Mouse (Mus musculus) hindbrain, postnatal 0 days (tissue): ENCODE data around the gene Pcbp1. TPM values are rescaled to one million over a fixed set of nuclear protein-coding genes. Genes with fewer than 3 reads are reported as not detected.

ENCODE experiments used
- ATAC-seq: fragments of 200-750 bp; cut with Nextera tagmentation; 2 replicates; pipeline ENCODE4 v1.8.0; 2017; ENCODE audit warnings: mild to moderate bottlenecking, moderate TSS enrichment, moderate library complexity
- DNase-seq: peaks from one replicate; pipeline ENCODE4 v3.0.0-alpha.2; 2015; ENCODE audit warnings: low spot score
- H3K27ac ChIP-seq: fragments of 300-500 bp; sonication (generic); 2 replicates; pipeline ENCODE4 v1.5.1; 2014; ENCODE audit warnings: mild to moderate bottlenecking
- H3K27me3 ChIP-seq: fragments of 300-500 bp; sonication (generic); 2 replicates; pipeline ENCODE4 v1.6.1; 2014; ENCODE audit warnings: low read length, mixed read lengths; ENCODE audit not compliant: insufficient read depth
- H3K36me3 ChIP-seq: fragments of 300-500 bp; sonication (generic); 2 replicates; pipeline ENCODE4 v1.6.1; 2014; ENCODE audit warnings: low read length, mixed read lengths; ENCODE audit not compliant: insufficient read depth
- H3K4me1 ChIP-seq: fragments of 300-500 bp; sonication (generic); 2 replicates; pipeline ENCODE4 v1.6.1; 2014; ENCODE audit warnings: antibody characterized with exemption, low read length, mixed read lengths; ENCODE audit not compliant: insufficient read depth
- H3K4me2 ChIP-seq: fragments of 300-500 bp; sonication (generic); 2 replicates; pipeline ENCODE4 v1.6.1; 2014; ENCODE audit warnings: low read depth, mild to moderate bottlenecking, low read length, moderate library complexity, mixed read lengths
- H3K4me3 ChIP-seq: fragments of 300-500 bp; sonication (generic); 2 replicates; pipeline ENCODE4 v1.5.1; 2014; ENCODE audit warnings: low read length
- H3K9ac ChIP-seq: fragments of 300-500 bp; sonication (generic); replicated peaks from 2 replicates; pipeline ENCODE4 v1.6.1; 2014; ENCODE audit warnings: mild to moderate bottlenecking, low read length, moderate library complexity, mixed read lengths
- H3K9me3 ChIP-seq: fragments of 300-500 bp; sonication (generic); 2 replicates; pipeline ENCODE4 v1.6.1; 2016; ENCODE audit warnings: low read length, mixed read lengths
- CTCF ChIP-seq: IDR thresholded peaks from 2 replicates; pipeline ENCODE4 v1.5.1; 2016; ENCODE audit warnings: antibody characterized with exemption, control low read depth, low read depth
- WGBS: fragments of 180-500 bp; shearing (Covaris S2); extraction: QIAGEN DNeasy Blood & Tissue Kit; methylation state at CpG from one replicate; pipeline ENCODE4 v1.1.7; 2014; 5-methylcytosine and 5-hydroxymethylcytosine counted together
- polyA plus RNA-seq: library from polyadenylated mRNA; unstranded; fragments of >200 nt; fragmentation: Nextera tagmentation; extraction: Ambion mirVana; gene quantifications from 2 replicates; pipeline ENCODE4 v1.2.1, GENCODE M21; 2015
- total RNA-seq: library from RNA; depleted of rRNA; stranded (reverse); fragments of >200 nt; gene quantifications from 2 replicates; pipeline ENCODE4 v1.2.3, GENCODE M21; 2014

Pcbp1 gene
- total and polyA plus RNA-seq, 2 experiments from 2014 or later: 61.7 to 300 TPM

DNA sequence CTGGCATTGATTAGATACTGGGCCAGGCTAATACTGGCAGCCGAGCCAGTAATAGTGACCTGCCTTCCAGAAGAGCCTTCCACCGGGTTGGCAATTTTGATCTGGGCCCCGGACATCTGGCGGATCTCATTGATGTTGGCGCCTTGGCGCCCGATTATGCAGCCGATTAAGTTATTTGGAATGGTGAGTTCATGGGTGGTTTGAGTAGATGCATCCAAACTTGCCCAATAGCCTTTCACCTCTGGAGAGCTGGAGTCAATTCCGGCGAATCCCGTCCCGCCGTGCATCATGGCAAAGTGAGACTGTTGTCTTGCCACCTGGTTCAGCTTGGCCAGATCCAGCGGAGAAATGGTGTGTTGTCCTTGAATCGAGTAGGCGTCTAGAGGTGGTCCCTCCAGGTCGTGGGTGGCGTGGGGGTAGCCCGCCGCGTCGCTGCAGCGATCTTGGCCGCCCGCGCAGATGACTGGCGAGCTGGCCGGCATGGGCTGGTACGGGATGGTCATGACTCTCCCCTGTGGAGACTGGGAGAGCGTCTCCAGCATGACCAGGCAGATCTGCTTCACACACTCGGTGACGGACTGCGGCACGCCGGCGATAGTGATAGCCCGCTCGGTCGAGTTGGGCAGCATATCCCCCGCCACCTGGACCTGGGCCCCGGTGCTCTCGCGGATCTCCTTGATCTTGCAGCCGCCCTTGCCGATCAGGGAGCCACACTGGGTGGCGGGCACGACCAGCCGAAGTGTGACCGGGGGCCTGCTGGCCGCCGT is 1.1 kb downstream of the Pcbp1 start:
- peak overlapping the region; percentile 100 for H3K27ac ChIP-seq
- peak overlapping the region; percentile 94 for H3K4me3 ChIP-seq
- no peak for TF ChIP-seq CTCF
- H3K4me2 ChIP-seq: peak overlapping the region; percentile 88
- H3K27me3 ChIP-seq: no peaks in the 10 kb centered on the region
- H3K9ac ChIP-seq: peak overlapping the region; percentile 96
- H3K36me3 ChIP-seq: no peaks in the 10 kb centered on the region; the same call in 1 of the 2 replicates
- no peaks in the 10 kb centered on the region for H3K9me3 ChIP-seq
- peak; percentile 11 for ATAC-seq
- under 1% methylated on average over 51 of the region's 51 CpGs for WGBS
- DNase-seq: peak; percentile 63
- H3K4me1 ChIP-seq: peaks cover 12% of the 10 kb centered on the region

DNA sequence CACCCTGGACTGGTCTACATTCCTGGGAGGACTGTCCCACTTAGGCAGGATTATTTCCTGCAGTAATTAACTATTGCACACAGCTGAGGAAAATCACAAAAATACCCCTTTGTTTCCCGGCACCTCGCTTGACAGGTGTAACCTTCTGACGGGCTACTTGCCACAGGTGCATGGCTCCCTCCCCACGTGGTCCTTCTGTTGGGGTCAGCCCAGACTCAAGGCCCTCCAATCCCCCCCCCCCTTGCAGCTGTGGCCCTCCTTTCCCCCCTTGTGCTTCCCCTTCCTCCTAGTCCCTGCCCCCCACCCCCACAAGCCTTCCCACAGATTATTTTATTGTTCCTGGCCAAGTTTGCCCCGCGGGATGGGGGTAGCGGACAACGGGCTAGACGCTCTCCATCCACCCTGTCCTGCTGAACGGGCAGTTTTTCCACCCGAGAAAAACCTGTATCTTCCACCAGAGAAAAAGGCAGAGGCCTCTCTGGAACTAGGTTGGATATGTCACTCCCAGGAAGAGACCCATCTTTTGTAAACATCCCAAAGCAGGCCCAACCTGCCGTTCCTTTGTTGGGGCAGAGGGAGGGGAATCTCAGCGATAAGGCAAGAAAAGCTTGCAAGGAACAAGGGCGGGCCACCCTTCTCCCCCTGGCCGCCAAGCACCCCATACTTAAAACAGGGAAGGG is 2.2 kb downstream of the Pcbp1 start:
- Histone ChIP-seq H3K9ac (peak overlapping the region; percentile 96), H3K4me1 (peaks cover 12% of the 10 kb centered on the region), H3K4me3 (peak overlapping the region; percentile 94), H3K27me3 (no peaks in the 10 kb centered on the region), H3K27ac (peak overlapping the region; percentile 100), H3K4me2 (peak overlapping the region; percentile 88), H3K36me3 (no peaks in the 10 kb centered on the region; the same call in 1 of the 2 replicates), H3K9me3 (no peaks in the 10 kb centered on the region)
- DNase-seq: peak; percentile 25
- no peak for ATAC-seq
- under 1% methylated on average over 15 of the region's 15 CpGs for WGBS
- no peak for TF ChIP-seq CTCF

DNA sequence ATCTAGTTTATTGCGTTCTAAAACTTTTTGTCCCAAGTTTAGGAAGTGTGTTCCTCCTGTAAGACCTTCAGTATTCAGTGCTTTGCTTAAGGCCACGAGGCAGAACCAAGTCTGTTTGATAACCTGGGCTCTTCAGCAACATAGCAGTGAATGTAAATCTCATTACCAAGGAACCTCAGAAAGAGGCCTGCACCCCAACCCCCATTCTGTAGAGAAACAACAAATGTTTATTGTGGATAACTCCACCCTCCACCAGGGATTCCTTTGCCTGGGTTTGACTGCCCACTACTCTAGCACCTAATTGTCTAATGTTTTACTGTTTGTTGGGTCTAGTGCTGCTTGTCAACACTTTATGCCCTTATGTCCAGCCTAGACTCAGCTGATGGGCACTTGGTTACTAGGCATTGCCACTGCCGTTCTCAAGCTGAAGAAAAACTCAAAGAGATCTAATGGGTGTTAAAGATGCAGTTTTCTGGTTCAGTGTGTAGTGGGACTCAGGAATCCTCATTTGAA is 2.8 kb downstream of the Pcbp1 start:
- Histone ChIP-seq H3K9me3 (no peaks in the 10 kb centered on the region), H3K9ac (peak overlapping the region; percentile 96), H3K36me3 (no peaks in the 10 kb centered on the region; the same call in 1 of the 2 replicates), H3K27ac (peak overlapping the region; percentile 100; the same call in 1 of the 2 replicates), H3K4me3 (peak overlapping the region; percentile 94), H3K4me2 (peak overlapping the region; percentile 88), H3K4me1 (peaks cover 12% of the 10 kb centered on the region), H3K27me3 (no peaks in the 10 kb centered on the region)
- WGBS: 34% methylated on average over 3 of the region's 3 CpGs
- ATAC-seq (no peak), DNase-seq (no peak)
- TF ChIP-seq CTCF: no peak

DNA sequence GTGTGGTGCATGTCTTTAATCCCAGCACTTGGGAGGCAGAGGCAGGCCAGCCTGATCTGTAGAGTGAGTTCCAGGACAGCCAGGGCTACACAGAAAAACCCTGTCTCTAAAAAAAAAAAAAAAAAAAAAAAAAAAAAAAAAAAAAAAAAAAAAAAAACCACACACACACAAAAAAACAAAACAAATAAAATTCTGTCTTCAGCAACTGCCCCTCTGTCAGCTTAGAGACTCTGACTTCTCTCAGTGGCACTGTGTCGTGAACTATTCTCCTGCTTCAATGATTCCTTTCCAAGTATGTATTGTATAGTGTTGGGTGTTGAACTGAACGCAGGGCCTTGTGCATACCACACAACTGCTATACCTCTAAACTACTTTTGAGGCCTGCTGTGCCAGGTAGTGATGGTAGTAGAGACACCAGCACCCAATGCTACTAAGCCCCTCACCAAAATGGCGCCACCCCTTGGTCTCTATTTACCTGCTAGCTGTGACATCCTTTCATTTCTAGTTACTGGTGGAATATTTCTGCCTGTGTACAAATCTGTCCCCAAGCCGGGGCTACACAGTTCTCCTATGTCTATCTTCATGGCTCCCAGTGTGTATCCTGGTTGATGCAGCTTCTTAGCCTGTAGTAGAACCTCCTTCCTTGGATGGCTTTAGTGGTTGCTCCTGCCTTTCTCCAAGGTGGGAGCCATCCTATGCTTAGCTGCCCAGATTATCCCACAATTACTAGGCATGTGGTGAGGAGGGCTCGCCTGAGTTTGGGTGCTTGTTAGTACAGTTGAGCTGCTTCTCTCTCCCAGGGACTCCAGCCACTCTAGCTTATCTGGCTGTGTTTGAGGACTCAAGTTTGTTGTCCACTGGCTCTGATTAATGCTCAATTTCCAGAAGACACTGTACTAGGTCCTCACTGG is 3.9 kb downstream of the Pcbp1 start:
- no peak for TF ChIP-seq CTCF
- ATAC-seq (no peak), DNase-seq (no peak)
- no peaks in the 10 kb centered on the region for H3K9me3 ChIP-seq
- no peak overlapping the region for H3K27ac ChIP-seq
- H3K4me3 ChIP-seq: no peak overlapping the region
- H3K9ac ChIP-seq: no peak overlapping the region; the same call in 1 of the 2 replicates
- peaks cover 10% of the 10 kb centered on the region; the same call in 1 of the 2 replicates for H3K4me1 ChIP-seq
- no peaks in the 10 kb centered on the region; the same call in 1 of the 2 replicates for H3K36me3 ChIP-seq
- no peaks in the 10 kb centered on the region for H3K27me3 ChIP-seq
- WGBS: 81% methylated on average over 5 of the region's 5 CpGs
- H3K4me2 ChIP-seq: peak overlapping the region; percentile 88

DNA sequence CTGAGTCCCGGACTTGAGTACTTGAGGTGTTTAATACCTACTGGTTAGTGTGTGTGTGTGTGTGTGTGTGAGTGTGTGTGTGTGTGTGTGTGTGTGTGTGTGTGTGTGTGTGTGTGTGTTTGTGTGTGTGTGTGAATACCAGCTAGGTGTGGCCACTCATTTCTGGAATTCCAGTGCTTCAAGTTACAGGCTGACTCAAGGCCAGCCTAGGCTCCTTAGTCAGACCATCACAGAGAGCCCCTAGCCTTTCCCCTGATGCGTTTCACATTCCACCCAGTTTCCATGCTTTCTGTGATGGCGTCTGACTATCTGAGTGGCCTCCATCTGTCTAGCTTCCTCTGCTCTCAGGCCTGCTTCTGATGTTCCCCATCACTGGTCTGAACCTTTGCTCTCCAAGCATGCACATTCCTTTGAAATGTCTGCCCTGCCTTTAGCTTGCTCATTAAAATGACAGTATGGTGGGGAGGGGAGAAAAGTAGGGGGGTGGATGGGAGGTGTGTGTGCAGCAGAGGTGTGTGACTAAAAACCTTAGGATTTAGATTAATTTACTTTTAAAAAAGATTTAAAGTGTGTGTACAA is 6.3 kb downstream of the Pcbp1 start:
- ATAC-seq: no peak
- Histone ChIP-seq H3K36me3 (no peaks in the 10 kb centered on the region; the same call in 1 of the 2 replicates), H3K9me3 (no peaks in the 10 kb centered on the region), H3K4me2 (no peak overlapping the region), H3K9ac (no peak overlapping the region), H3K27me3 (no peaks in the 10 kb centered on the region), H3K4me3 (no peak overlapping the region), H3K27ac (no peak overlapping the region), H3K4me1 (peaks cover 10% of the 10 kb centered on the region; the same call in 1 of the 2 replicates)
- no peak for DNase-seq
- no peak for TF ChIP-seq CTCF
- 78% methylated on average over 3 of the region's 3 CpGs for WGBS

DNA sequence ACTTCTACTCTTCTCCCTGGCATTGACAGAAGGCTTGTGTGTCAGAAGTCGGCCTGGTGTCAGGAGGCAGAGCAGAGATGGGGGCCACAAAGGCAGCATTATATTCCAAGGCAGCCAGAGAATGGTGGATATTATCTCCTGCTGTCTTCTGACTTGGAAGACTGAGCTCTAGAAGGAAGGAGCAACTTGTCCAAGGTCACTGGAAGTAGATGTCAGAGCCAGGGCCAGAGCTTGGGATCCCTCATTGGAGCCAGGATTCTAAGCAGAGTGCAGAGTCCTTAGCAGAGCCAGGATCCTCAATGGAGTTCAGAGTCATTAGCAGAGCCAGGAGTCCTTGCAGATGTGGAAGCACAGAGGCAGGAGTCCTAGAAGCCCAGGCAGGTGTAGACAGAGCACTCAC is 10.1 kb downstream of the Pcbp1 start:
- ATAC-seq (no peak), DNase-seq (no peak)
- Histone ChIP-seq H3K4me3 (no peak overlapping the region), H3K9me3 (no peaks in the 10 kb centered on the region), H3K4me1 (no peaks in the 10 kb centered on the region), H3K9ac (no peak overlapping the region), H3K27me3 (no peaks in the 10 kb centered on the region), H3K4me2 (no peak overlapping the region), H3K36me3 (no peaks in the 10 kb centered on the region), H3K27ac (no peak overlapping the region)
- 71% methylated on average over 1 of the region's 1 CpGs for WGBS
- TF ChIP-seq CTCF: no peak
